Mouse (Mus musculus) kidney, adult 2 months (tissue): ENCODE data around the gene Galnt9.

Source experiments
- CTCF ChIP-seq: fragments of 200-500 bp; conservative IDR thresholded peaks from 2 replicates; pipeline ENCODE4 v1.5.1; 2011; ENCODE audit warnings: low read depth, mild to moderate bottlenecking, control low read depth, low read length, moderate library complexity, mixed read lengths; ENCODE audit not compliant: insufficient read depth, insufficient read length
- POLR2A ChIP-seq: fragments of 200-500 bp; IDR thresholded peaks from one replicate; pipeline ENCODE4 v1.6.1; 2011; ENCODE audit warnings: low read depth, low read length, control low read depth

DNA sequence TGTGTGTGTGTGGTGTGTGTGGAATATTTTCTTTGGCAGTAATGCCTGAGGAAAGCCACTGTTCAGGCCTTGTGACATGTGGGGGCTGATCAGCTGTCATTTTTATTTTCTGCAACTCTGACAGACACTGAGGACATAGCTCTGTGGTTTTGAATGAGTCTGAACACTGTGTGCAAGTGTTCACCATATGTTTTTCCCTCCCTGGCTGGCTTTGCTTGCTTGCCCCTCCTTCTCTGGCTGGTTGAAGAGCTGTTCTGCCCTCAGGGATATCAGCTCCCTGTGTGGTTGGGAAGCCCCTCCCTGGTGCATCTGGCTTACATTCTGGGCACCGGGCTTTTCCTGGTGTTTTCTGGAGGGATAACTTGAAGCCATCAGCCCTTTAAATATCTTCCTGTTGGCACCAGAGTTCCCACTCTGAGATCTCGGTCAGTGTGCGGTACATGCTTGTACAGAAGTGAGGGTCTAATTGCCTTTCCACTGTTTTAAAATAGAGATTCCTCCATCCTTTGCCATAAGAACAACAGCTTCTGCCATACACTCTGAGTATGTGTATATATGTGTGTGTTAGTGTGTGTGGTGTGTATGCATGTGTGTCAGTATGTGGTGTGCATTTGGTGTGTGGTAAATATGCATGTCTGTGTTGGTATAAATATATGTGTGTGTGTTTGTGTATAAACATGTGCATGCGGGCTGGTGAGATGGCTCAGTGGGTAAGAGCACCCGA, 67.4 kb downstream of the Galnt9 start:
- TF ChIP-seq POLR2A, result no peak
- no peak for TF ChIP-seq CTCF
